Mouse (Mus musculus): ENCODE data around the gene Tmem262. TPM values are rescaled to one million over a fixed set of nuclear protein-coding genes. Genes with fewer than 3 reads are reported as not detected.

The Tmem262 gene
- not detected in 2 replicates for total RNA-seq (2014; rRNA removed)
- not detected in 2 replicates for polyA plus RNA-seq (2015; fragmentation: Nextera tagmentation; extraction: Ambion mirVana)

DNA sequence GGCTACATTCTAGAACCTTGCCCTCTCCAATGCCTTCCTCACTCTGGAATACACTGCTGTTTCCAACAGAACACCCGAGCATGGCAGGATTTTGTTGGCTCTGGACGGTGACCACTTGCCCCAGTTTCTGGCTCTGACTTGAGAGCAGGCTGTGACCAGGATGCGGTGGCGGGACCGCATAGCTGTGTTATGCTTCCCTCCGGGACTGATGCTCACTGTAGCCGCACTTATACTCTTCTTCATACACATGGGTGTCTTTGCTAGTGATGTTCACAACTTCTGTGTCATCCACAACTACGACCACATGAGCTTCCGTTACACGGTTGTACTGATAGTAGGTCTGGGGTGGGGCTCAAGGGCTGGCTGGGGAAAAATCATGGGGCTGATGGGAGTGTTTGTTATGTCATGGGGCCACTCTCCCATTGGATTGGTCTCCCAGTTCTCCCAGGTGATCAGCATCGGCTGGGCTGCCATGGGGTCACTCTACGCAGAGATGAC, at the start of gene Tmem262:
Gene Tmem262 (plus strand): TSS at position 51 of the 498 bp plus-strand sequence.
- Histone ChIP-seq H3K4me1 (ENCODE audit: insufficient read depth, low read length) (peaks cover 15% of the 10 kb centered on the region), H3K27ac (no peak within 1 kb of the TSS), H3K36me3 (ENCODE audit: insufficient read depth, low read length) (peaks cover 28% of the 10 kb centered on the region), H3K9ac (replicated peaks; ENCODE audit: low read length) (no peak within 1 kb of the TSS), H3K4me2 (ENCODE audit: low read depth, low read length) (no peak within 1 kb of the TSS), H3K27me3 (ENCODE audit: insufficient read depth, low read length) (no peaks in the 10 kb centered on the region), H3K9me3 (ENCODE audit: low read length) (no peaks in the 10 kb centered on the region), H3K4me3 (ENCODE audit: low read length) (no peak within 1 kb of the TSS)
- no peak for TF ChIP-seq CTCF (IDR thresholded peaks at IDR 0.05; ENCODE audit: low read depth)
- DNase-seq (ENCODE audit: low spot score), result no peak
- ATAC-seq, result no peak
- WGBS, result 94% methylated on average over 12 of the region's 12 CpGs

DNA sequence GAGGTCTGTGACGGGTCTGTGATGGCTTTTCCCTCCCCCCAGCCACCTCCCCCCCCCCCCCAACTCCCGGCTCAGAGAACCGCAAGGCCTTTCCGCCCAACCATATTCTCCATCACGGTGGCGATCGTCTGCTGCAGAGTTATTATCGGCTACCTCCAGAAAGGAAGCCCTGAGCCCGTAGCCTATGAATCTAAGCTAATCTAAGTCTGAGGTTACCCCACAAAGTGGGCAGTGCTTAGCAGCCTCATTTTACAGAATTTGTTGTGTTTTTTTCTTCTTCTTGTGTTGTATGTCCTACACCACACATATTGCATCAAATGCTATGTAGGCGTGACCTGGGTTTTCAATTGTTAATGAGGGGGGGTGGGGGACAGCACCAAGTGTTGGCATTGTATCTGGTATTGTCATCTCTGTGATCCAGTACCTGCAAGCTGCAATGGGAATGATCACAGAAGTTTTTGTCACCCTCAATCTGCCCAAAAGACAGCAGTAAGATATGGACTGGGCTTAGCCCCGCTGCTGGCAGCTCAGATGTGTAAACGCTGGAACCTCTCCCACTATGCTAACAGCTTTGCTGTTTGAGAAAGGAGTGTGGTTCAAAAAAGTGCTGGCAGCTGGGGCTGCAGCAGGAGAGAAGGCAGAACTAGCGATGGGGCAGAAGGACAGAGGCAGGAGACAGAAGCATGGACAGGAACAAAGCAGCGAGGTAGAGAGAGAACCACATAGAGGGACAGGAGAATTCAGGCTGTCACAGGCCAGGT, 49.1 kb upstream of the Tmem262 start:
- Histone ChIP-seq H3K27me3 (ENCODE audit: insufficient read depth, low read length) (no peaks in the 10 kb centered on the region), H3K27ac (no peak overlapping the region), H3K9me3 (ENCODE audit: low read length) (no peaks in the 10 kb centered on the region), H3K4me1 (ENCODE audit: insufficient read depth, low read length) (no peaks in the 10 kb centered on the region), H3K36me3 (ENCODE audit: insufficient read depth, low read length) (no peaks in the 10 kb centered on the region), H3K9ac (replicated peaks; ENCODE audit: low read length) (no peak overlapping the region), H3K4me2 (ENCODE audit: low read depth, low read length) (no peak overlapping the region), H3K4me3 (ENCODE audit: low read length) (no peak overlapping the region)
- WGBS, result 66% methylated on average over 12 of the region's 14 CpGs
- TF ChIP-seq CTCF (IDR thresholded peaks at IDR 0.05; ENCODE audit: low read depth), result no peak
- ATAC-seq (no peak), DNase-seq (ENCODE audit: low spot score) (no peak)

DNA sequence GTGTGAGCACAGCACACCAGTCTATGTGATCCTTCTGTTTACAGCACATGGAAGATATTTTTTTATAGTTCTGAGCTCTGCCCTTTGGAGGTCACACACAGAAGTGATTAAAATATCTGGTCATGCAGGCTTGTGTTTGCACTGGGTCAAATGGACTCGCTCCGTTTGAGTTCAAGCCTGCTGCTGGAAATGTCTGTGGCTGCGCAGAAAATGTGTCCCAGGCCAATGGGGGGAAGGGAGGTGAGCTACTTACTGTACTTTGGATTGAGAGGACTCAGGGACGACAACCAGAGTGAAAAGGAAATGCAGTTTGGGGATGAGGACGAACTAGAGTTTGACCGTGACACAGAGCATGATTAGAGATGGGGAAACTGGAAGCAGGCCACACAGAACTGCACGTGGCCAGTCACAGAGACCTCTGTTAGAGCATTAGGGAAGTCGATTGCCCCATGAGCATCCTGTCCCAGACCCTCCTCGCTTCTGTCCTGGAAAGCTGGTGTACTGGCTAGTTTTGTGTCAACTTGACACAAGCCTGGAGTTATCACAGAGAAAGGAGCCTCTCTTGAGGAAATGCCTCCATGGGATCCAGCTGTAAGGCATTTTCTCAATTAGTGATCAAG, 43.8 kb upstream of the Tmem262 start:
- no peak for TF ChIP-seq CTCF (IDR thresholded peaks at IDR 0.05; ENCODE audit: low read depth)
- Histone ChIP-seq H3K36me3 (ENCODE audit: insufficient read depth, low read length) (no peaks in the 10 kb centered on the region), H3K4me2 (ENCODE audit: low read depth, low read length) (no peak overlapping the region), H3K4me1 (ENCODE audit: insufficient read depth, low read length) (no peaks in the 10 kb centered on the region), H3K27ac (no peak overlapping the region), H3K9ac (replicated peaks; ENCODE audit: low read length) (no peak overlapping the region), H3K27me3 (ENCODE audit: insufficient read depth, low read length) (no peaks in the 10 kb centered on the region), H3K9me3 (ENCODE audit: low read length) (no peaks in the 10 kb centered on the region), H3K4me3 (ENCODE audit: low read length) (no peak overlapping the region)
- DNase-seq (ENCODE audit: low spot score), result no peak
- no peak for ATAC-seq
- 79% methylated on average over 9 of the region's 9 CpGs for WGBS

DNA sequence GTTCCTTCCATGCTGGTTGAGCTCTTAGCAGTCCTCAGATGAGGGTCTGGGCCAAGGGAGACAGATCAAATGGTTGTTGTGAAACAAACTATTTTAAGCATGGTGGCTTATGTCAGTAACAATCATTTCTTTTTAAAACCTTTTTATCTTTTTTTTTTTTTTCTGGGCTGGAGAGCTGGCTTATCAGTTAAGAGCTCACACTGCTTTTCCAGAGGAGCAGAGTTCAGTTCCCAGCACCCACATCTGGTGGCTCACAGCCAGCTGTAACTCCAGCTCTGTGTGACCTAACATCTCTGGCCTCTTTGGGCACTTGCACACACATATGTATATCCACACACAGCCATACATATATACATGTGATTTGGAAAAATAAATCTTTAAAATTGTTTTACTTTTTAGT, 42.1 kb upstream of the Tmem262 start:
- H3K4me3 ChIP-seq (ENCODE audit: low read length), result no peak overlapping the region
- H3K4me2 ChIP-seq (ENCODE audit: low read depth, low read length), result no peak overlapping the region
- DNase-seq (ENCODE audit: low spot score), result no peak
- H3K9ac ChIP-seq (replicated peaks; ENCODE audit: low read length), result no peak overlapping the region
- no peaks in the 10 kb centered on the region for H3K36me3 ChIP-seq (ENCODE audit: insufficient read depth, low read length)
- H3K27ac ChIP-seq, result no peak overlapping the region
- TF ChIP-seq CTCF (IDR thresholded peaks at IDR 0.05; ENCODE audit: low read depth), result no peak
- H3K27me3 ChIP-seq (ENCODE audit: insufficient read depth, low read length), result no peaks in the 10 kb centered on the region
- H3K9me3 ChIP-seq (ENCODE audit: low read length), result no peaks in the 10 kb centered on the region
- H3K4me1 ChIP-seq (ENCODE audit: insufficient read depth, low read length), result no peaks in the 10 kb centered on the region
- ATAC-seq, result no peak

DNA sequence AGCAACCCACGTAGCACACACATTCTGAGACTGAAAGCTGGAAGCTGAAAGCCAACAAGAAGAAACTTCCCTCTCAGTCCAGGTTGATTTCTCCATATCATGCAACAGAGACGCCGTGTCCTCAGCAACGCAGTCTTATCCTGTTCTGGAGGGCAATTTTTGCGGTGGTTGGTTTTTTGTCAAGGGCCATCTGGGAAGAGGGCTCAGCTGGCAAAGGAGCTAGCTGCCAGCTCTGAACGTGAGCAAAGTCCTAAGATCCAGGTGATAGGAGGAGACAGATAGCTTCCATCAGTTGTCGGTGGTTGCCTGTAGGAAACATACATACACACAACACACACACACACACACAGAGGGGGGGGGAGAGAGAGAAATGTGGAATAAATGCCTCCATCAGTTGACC, 41.5 kb upstream of the Tmem262 start:
- ATAC-seq (no peak), DNase-seq (ENCODE audit: low spot score) (no peak)
- H3K4me2 ChIP-seq (ENCODE audit: low read depth, low read length), result no peak overlapping the region
- H3K4me1 ChIP-seq (ENCODE audit: insufficient read depth, low read length), result no peaks in the 10 kb centered on the region
- WGBS, result 76% methylated on average over 7 of the region's 7 CpGs
- no peaks in the 10 kb centered on the region for H3K36me3 ChIP-seq (ENCODE audit: insufficient read depth, low read length)
- H3K9me3 ChIP-seq (ENCODE audit: low read length), result no peaks in the 10 kb centered on the region
- no peak for TF ChIP-seq CTCF (IDR thresholded peaks at IDR 0.05; ENCODE audit: low read depth)
- no peak overlapping the region for H3K9ac ChIP-seq (replicated peaks; ENCODE audit: low read length)
- H3K27me3 ChIP-seq (ENCODE audit: insufficient read depth, low read length), result no peaks in the 10 kb centered on the region
- H3K4me3 ChIP-seq (ENCODE audit: low read length), result no peak overlapping the region
- no peak overlapping the region for H3K27ac ChIP-seq

DNA sequence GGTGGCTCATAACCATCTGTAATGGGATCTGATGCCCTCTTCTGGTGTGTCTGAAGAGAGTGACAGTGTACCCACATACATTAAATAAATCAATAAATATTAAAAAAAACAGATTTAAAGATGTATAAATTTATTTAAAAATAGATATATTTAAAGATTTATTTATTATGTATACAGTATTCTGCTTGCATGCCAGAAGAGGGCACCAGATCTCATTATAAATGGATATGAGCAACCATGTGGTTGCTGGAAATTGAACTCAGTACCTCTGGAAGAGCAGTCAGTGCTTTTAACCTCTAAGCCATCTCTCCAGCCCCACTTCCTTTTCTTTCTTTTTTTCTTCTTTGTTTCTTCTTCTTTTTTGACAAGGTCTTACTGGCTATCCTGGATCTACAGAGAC, 39.8 kb upstream of the Tmem262 start:
- no peak overlapping the region for H3K4me2 ChIP-seq (ENCODE audit: low read depth, low read length)
- DNase-seq (ENCODE audit: low spot score), result no peak
- no peaks in the 10 kb centered on the region for H3K36me3 ChIP-seq (ENCODE audit: insufficient read depth, low read length)
- no peak overlapping the region for H3K4me3 ChIP-seq (ENCODE audit: low read length)
- H3K9ac ChIP-seq (replicated peaks; ENCODE audit: low read length), result no peak overlapping the region
- no peak for ATAC-seq
- H3K27me3 ChIP-seq (ENCODE audit: insufficient read depth, low read length), result no peaks in the 10 kb centered on the region
- TF ChIP-seq CTCF (IDR thresholded peaks at IDR 0.05; ENCODE audit: low read depth), result no peak
- no peaks in the 10 kb centered on the region for H3K4me1 ChIP-seq (ENCODE audit: insufficient read depth, low read length)
- no peaks in the 10 kb centered on the region for H3K9me3 ChIP-seq (ENCODE audit: low read length)
- H3K27ac ChIP-seq, result no peak overlapping the region

DNA sequence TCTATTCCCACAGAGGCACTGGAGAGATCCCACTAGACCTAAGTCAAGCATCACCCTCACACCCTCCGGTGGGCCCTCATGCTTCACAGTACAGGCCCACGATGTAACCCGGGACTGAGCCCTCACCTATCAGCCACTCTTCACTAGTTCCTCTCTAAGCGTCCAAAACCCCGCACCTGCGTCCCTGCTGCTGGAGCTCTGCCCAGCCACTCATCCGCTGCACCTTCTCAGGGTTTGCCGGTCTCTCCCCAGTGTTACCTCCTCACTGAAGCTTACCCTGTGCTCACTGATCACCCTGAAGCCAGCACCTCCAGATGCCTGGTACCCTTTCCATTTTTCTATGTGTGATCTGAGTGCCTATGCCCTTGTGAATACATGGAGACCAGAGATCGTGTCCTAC, 37.5 kb upstream of the Tmem262 start:
- no peak overlapping the region for H3K4me2 ChIP-seq (ENCODE audit: low read depth, low read length)
- no peak overlapping the region for H3K4me3 ChIP-seq (ENCODE audit: low read length)
- H3K36me3 ChIP-seq (ENCODE audit: insufficient read depth, low read length), result no peaks in the 10 kb centered on the region
- H3K27ac ChIP-seq, result no peak overlapping the region
- ATAC-seq (no peak), DNase-seq (ENCODE audit: low spot score) (no peak)
- H3K9ac ChIP-seq (replicated peaks; ENCODE audit: low read length), result no peak overlapping the region
- no peak for TF ChIP-seq CTCF (IDR thresholded peaks at IDR 0.05; ENCODE audit: low read depth)
- peaks cover 4% of the 10 kb centered on the region; the same call in 1 of the 2 replicates for H3K4me1 ChIP-seq (ENCODE audit: insufficient read depth, low read length)
- no peaks in the 10 kb centered on the region for H3K27me3 ChIP-seq (ENCODE audit: insufficient read depth, low read length)
- 63% methylated on average over 9 of the region's 9 CpGs for WGBS
- no peaks in the 10 kb centered on the region for H3K9me3 ChIP-seq (ENCODE audit: low read length)
